Mouse (Mus musculus) MEL (cell line): Measurements from ENCODE around the gene Abca8b.

Experiments used
- CHD1 ChIP-seq: IDR thresholded peaks from 2 replicates; pipeline ENCODE4 v1.6.1; 2012; ENCODE audit warnings: low read depth, mild to moderate bottlenecking, inconsistent platforms, low read length, improper control_type of control experiment
- CHD2 ChIP-seq: IDR thresholded peaks from 2 replicates; pipeline ENCODE4 v1.6.1; 2011; ENCODE audit warnings: low read length, improper control_type of control experiment
- CTCF ChIP-seq, 3 experiments: IDR thresholded peaks in 2 of 3; conservative IDR thresholded peaks in 1 of 3; 2 replicates each; pipeline ENCODE4 v1.5.1; 2011 to 2012; ENCODE audit warnings: low read length in 3 of 3, low read depth in 2 of 3, mild to moderate bottlenecking in 2 of 3, improper control_type of control experiment in 1 of 3, inconsistent platforms in 1 of 3, mixed read lengths in 1 of 3, moderate library complexity in 1 of 3; ENCODE audit not compliant: control insufficient read depth in 1 of 3, insufficient read depth in 1 of 3, poor library complexity in 1 of 3, severe bottlenecking in 1 of 3
- EP300 ChIP-seq, 2 experiments: IDR thresholded peaks; 2 replicates each; pipeline ENCODE4 v1.6.1; 2011; ENCODE audit warnings: improper control_type of control experiment in 2 of 2, low read length in 2 of 2, low read depth in 1 of 2, mild to moderate bottlenecking in 1 of 2
- GATA1 ChIP-seq: IDR thresholded peaks from 2 replicates; pipeline ENCODE4 v1.6.1; 2011; ENCODE audit warnings: low read depth, low read length, improper control_type of control experiment
- MAFK ChIP-seq: IDR thresholded peaks from 2 replicates; pipeline ENCODE4 v1.6.1; 2011; ENCODE audit warnings: low read depth, mild to moderate bottlenecking, low read length, improper control_type of control experiment, borderline replicate concordance
- NELFE ChIP-seq: IDR thresholded peaks from 2 replicates; pipeline ENCODE4 v1.6.1; 2011; ENCODE audit warnings: low read depth, low read length, improper control_type of control experiment
- NRF1 ChIP-seq: IDR thresholded peaks from 2 replicates; pipeline ENCODE4 v1.6.1; 2014; ENCODE audit warnings: low read depth, mild to moderate bottlenecking, inconsistent platforms, low read length, improper control_type of control experiment, moderate library complexity; ENCODE audit not compliant: poor library complexity, insufficient read depth, severe bottlenecking
- POLR2A ChIP-seq, 2 experiments: IDR thresholded peaks; 2 replicates each; pipeline ENCODE4 v1.6.1; 2011 to 2012; ENCODE audit warnings: low read length in 2 of 2, mild to moderate bottlenecking in 2 of 2, control low read depth in 1 of 2, improper control_type of control experiment in 1 of 2, low read depth in 1 of 2, moderate library complexity in 1 of 2; ENCODE audit not compliant: control insufficient read depth in 1 of 2, insufficient read depth in 1 of 2, poor library complexity in 1 of 2
- RAD21 ChIP-seq: IDR thresholded peaks from 2 replicates; pipeline ENCODE4 v1.6.1; 2011; ENCODE audit warnings: mild to moderate bottlenecking, low read depth, low read length, improper control_type of control experiment
- SMC3 ChIP-seq: IDR thresholded peaks from 2 replicates; pipeline ENCODE4 v1.6.1; 2011; ENCODE audit warnings: low read depth, low read length, improper control_type of control experiment
- USF1 ChIP-seq: IDR thresholded peaks from 2 replicates; pipeline ENCODE4 v1.6.1; 2014; ENCODE audit warnings: low read depth, mild to moderate bottlenecking, inconsistent platforms, low read length, improper control_type of control experiment, moderate library complexity
- ZC3H11A ChIP-seq: IDR thresholded peaks from 2 replicates; pipeline ENCODE4 v1.6.1; 2012; ENCODE audit warnings: low read depth, mild to moderate bottlenecking, inconsistent platforms, low read length, improper control_type of control experiment
- ZKSCAN1 ChIP-seq: IDR thresholded peaks from 2 replicates; pipeline ENCODE4 v1.6.1; 2012; ENCODE audit warnings: low read depth, mild to moderate bottlenecking, inconsistent platforms, low read length, improper control_type of control experiment, moderate library complexity

DNA sequence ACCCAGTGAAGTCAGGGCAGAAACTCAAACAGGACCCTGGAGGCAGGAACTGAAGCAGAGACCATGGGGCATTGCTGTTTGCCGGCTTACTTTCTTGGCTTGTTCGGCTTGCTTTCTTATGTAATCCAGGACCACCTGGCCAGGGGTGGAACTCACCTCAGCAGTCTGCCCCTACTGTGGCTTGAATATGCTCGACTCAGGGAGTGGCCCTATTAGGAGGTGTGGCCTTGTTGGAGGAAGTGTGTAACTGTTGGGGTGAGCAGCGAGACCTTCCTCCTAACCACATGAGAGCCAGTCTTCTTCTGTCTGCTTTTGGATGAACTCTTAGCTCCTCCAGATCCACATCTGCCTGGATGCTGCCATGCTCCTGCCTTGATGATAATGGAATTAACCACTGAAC lies 108.9 kb downstream of the Abca8b start:
- no peak for TF ChIP-seq NELFE
- TF ChIP-seq CTCF (IDR thresholded peaks at IDR 0.05 in 2 of 3, conservative IDR thresholded peaks at IDR 0.05 in 1 of 3; ENCODE audit: control insufficient read depth in 1 of 3, insufficient read depth in 1 of 3, low read depth in 2 of 3, low read length in 3 of 3, poor library complexity in 1 of 3, severe bottlenecking in 1 of 3), result no peak
- no peak for TF ChIP-seq MAFK
- no peak for TF ChIP-seq EP300 (IDR thresholded peaks at IDR 0.05; ENCODE audit: low read depth in 1 of 2, low read length in 2 of 2)
- no peak for TF ChIP-seq ZKSCAN1
- no peak for TF ChIP-seq SMC3
- TF ChIP-seq POLR2A (IDR thresholded peaks at IDR 0.05; ENCODE audit: control insufficient read depth in 1 of 2, insufficient read depth in 1 of 2, low read depth in 1 of 2, low read length in 2 of 2, poor library complexity in 1 of 2), result no peak
- no peak for TF ChIP-seq RAD21
- no peak for TF ChIP-seq GATA1
- TF ChIP-seq ZC3H11A, result no peak
- no peak for TF ChIP-seq CHD2
- no peak for TF ChIP-seq NRF1
- no peak for TF ChIP-seq CHD1
- TF ChIP-seq USF1, result no peak
